Mouse (Mus musculus): ENCODE results near the gene Fam20c. TPM values are rescaled to one million over a fixed set of nuclear protein-coding genes. Genes with fewer than 3 reads are reported as not detected.
A peak's percentile ranks its signal among the peaks of the same experiment; 100 is the strongest.

Fam20c gene
- polyA plus RNA-seq (2015; fragmentation: Nextera tagmentation; extraction: Ambion mirVana) = 50.3 and 51.3 TPM in 2 replicates

DNA sequence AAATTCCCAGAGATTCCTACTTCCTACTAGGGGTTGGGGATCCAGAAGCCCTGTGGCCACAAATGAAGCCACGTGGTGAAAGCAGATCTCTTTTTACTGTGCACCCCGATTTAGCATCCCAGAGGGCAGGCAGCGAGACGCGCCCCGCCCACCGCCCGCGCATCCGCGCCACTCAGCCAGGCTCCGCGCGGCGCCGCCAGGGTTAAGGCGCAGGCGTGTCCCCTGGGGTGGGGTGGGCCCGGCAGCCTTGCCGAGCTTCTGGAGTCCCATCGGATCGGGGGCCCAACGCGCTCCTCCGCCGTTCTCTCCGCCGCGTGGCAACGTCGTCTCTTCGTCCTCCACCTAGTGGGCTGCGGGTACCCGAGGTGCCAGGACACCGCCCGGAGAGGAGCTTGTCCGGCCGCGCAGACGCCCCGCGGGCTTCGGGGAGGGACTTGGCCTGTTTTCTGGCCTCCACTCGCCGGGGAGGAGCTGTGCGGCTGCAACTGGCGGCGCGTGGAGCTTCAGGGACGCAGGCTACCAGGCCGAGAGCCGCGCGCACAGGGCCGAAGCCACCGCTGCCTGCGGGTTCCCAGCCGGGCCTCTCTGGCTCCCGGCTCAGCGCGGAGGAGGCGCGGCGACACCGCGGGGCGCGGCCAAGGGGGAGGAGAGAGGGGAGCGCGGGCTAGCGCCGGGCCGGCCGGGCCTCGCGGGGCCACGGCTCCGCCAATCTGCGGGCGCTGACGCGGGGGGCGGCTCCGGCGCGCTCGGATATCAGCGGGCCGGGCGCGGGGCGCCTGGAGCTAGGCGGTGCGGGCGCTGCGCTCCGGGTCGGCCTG is at the start of gene Fam20c:
Fam20c (plus strand) TSS at position 212 of the 818 bp plus-strand sequence.
- H3K27ac ChIP-seq (replicated peaks) = peak within 1 kb of the TSS; percentile 97
- peaks cover 7% of the 10 kb centered on the region; the same call in 1 of the 2 replicates for H3K27me3 ChIP-seq
- peak within 1 kb of the TSS; percentile 82 for H3K4me3 ChIP-seq
- WGBS = under 1% methylated on average over 91 of the region's 98 CpGs
- peak; percentile 86 for ATAC-seq (ENCODE audit: low read depth)
- H3K4me2 ChIP-seq = peak within 1 kb of the TSS; percentile 82
- peak within 1 kb of the TSS; percentile 95 for H3K9ac ChIP-seq
- H3K36me3 ChIP-seq = peaks cover 18% of the 10 kb centered on the region
- peaks cover 62% of the 10 kb centered on the region for H3K4me1 ChIP-seq (replicated peaks)
- no peaks in the 10 kb centered on the region for H3K9me3 ChIP-seq

GRCm38 (mm10) chr5:138707367-138707766 is 46.9 kb upstream of the Fam20c start:
- Histone ChIP-seq H3K4me1 (replicated peaks) (no peaks in the 10 kb centered on the region), H3K9me3 (0 out of 2 replicates have a peak, but pooled peaks cover 6% of the 10 kb centered on the region), H3K27ac (replicated peaks) (no peak overlapping the region), H3K9ac (no peak overlapping the region), H3K4me2 (no peak overlapping the region), H3K4me3 (no peak overlapping the region), H3K27me3 (no peaks in the 10 kb centered on the region), H3K36me3 (no peaks in the 10 kb centered on the region)
- no peak for ATAC-seq (ENCODE audit: low read depth)

DNA sequence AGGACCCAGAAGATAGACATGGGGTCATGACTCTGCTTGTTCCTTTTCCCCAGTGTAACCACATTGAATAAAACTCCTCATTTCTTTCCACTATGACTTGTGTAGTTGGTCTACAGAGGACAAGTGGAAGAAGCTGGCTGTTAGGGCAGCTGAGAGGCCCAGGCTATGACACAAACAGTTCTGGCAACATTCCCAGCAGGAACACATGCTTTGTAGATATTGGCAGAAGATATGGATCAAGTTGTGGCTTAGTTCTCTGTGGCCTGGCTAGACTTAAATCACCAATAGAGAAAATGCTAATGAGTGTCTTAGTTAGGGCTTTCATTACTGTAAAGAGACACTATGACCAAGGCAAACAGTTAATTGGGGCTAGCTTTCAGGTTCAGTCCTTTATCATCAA is 45.7 kb upstream of the Fam20c start:
- Histone ChIP-seq H3K9ac (no peak overlapping the region), H3K4me1 (replicated peaks) (no peaks in the 10 kb centered on the region), H3K36me3 (no peaks in the 10 kb centered on the region), H3K9me3 (0 out of 2 replicates have a peak, but pooled peaks cover 6% of the 10 kb centered on the region), H3K4me3 (no peak overlapping the region), H3K27me3 (no peaks in the 10 kb centered on the region), H3K27ac (replicated peaks) (no peak overlapping the region), H3K4me2 (no peak overlapping the region)
- no peak for ATAC-seq (ENCODE audit: low read depth)

DNA sequence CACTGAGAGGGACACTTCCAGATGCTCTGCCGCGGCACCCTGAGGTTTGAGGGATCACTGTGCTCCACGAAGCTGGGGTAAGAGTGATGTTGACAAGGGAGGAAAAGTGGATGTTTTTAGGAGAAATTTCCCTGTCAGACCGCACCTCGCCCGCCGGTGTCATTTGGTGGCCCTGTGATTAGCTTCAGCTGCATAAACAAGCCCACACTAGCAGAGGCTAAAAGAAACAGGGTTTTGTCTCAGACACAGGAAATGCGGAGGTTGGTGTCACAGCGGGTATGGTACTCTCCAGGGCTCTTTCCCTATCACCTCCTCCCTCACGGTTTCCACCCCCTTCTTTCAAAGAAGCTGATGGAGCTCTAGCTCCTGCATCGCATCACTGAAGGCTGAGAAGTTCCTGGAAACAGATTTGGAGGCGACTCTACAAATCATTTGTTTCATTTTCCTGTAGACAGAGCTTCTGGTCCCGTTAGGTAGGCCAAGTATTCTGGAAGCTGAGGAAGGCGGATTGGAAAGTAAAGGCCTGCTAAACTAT is 38.7 kb upstream of the Fam20c start:
- 41% methylated on average over 14 of the region's 14 CpGs for WGBS
- Histone ChIP-seq H3K27me3 (no peaks in the 10 kb centered on the region), H3K4me1 (replicated peaks) (peaks cover 7% of the 10 kb centered on the region; the same call in 1 of the 2 replicates), H3K27ac (replicated peaks) (no peak overlapping the region), H3K9ac (no peak overlapping the region), H3K4me2 (no peak overlapping the region), H3K36me3 (no peaks in the 10 kb centered on the region), H3K4me3 (no peak overlapping the region), H3K9me3 (no peaks in the 10 kb centered on the region)
- no peak for ATAC-seq (ENCODE audit: low read depth)

DNA sequence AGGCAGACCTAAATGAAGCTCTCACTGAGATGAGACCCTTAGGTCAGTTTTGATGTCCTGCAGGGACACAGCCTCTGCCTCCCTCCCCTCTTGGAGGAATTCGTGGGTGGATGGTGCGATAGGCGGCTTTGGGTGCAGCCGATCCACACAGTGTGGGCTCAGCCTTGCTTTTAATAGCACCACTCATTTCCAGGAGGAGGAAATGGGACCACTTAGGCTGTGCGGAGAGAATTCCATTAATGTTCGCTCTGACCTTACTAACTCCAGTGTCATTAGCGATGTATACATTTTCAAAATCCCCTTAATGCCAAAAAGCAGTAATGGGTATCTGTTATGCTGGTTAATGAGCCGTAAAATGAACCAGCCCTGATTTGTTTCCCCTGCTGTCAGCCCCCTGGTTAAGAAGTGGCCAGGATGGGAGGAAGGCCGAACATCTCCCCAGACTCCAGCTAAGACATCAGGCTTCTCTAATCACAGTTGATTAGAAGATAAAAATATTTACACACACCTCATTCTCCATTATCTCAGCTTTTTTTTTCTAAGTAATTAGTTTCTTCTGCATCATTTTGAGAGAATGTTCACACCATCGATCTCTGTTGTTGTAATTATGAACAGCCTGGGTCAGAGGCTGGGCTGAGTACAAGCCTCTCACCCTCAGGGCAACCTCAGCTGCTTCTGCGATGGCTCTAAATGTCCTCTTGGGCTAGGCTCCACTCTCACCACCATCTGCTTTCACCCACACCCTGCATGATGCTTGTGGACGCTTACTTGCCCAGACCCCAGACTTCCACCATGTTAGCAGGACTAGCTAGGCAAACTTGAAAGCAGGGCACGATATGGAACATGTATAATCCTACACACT is 33.8 kb upstream of the Fam20c start:
- no peak overlapping the region for H3K9ac ChIP-seq
- H3K4me1 ChIP-seq (replicated peaks) = peaks cover 11% of the 10 kb centered on the region
- H3K4me3 ChIP-seq = no peak overlapping the region
- no peaks in the 10 kb centered on the region for H3K36me3 ChIP-seq
- H3K27ac ChIP-seq (replicated peaks) = peak overlapping the region; percentile 63
- ATAC-seq (ENCODE audit: low read depth) = peak; percentile 78
- WGBS = 40% methylated on average over 13 of the region's 13 CpGs
- H3K27me3 ChIP-seq = no peaks in the 10 kb centered on the region
- H3K4me2 ChIP-seq = no peak overlapping the region
- H3K9me3 ChIP-seq = no peaks in the 10 kb centered on the region

DNA sequence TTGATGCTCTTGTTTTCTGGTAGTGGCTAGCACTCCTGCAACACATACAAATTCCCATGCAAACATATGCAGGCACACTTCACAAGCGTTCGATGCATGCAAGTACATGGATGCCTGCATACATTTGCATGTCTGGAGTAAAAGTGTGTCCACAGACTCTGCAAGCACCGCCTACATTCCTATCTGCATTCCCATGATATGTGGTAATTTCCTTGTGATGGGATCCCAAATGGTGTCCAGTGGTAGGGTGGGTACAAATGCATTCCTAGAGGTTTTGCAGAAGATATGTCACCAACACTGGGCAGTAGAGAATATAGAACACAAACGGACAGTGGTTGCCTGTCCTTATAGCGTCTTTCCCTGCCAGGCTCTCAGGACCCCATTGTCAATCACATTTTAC is 29.9 kb upstream of the Fam20c start:
- H3K4me3 ChIP-seq = no peak overlapping the region
- H3K36me3 ChIP-seq = no peaks in the 10 kb centered on the region
- H3K27me3 ChIP-seq = no peaks in the 10 kb centered on the region
- no peak for ATAC-seq (ENCODE audit: low read depth)
- H3K4me2 ChIP-seq = no peak overlapping the region
- H3K27ac ChIP-seq (replicated peaks) = no peak overlapping the region
- H3K9ac ChIP-seq = no peak overlapping the region
- H3K4me1 ChIP-seq (replicated peaks) = peaks cover 11% of the 10 kb centered on the region
- 87% methylated on average over 5 of the region's 5 CpGs for WGBS
- no peaks in the 10 kb centered on the region for H3K9me3 ChIP-seq

- Histone ChIP-seq H3K27ac (replicated peaks) (no peak overlapping the region), H3K4me1 (replicated peaks) (peaks cover 8% of the 10 kb centered on the region), H3K27me3 (no peaks in the 10 kb centered on the region), H3K9me3 (no peaks in the 10 kb centered on the region), H3K4me2 (no peak overlapping the region), H3K36me3 (no peaks in the 10 kb centered on the region), H3K4me3 (no peak overlapping the region), H3K9ac (no peak overlapping the region)
- 73% methylated on average over 7 of the region's 7 CpGs for WGBS
- no peak for ATAC-seq (ENCODE audit: low read depth)
These were observed 29.2 kb upstream of the Fam20c start for GRCm38 (mm10) chr5:138725151-138725550.

- H3K4me2 ChIP-seq = no peak overlapping the region
- WGBS = 86% methylated on average over 5 of the region's 5 CpGs
- ATAC-seq (ENCODE audit: low read depth) = no peak
- H3K9ac ChIP-seq = no peak overlapping the region
- no peaks in the 10 kb centered on the region for H3K9me3 ChIP-seq
- H3K4me1 ChIP-seq (replicated peaks) = no peaks in the 10 kb centered on the region
- H3K4me3 ChIP-seq = no peak overlapping the region
- H3K36me3 ChIP-seq = no peaks in the 10 kb centered on the region
- H3K27me3 ChIP-seq = no peaks in the 10 kb centered on the region
- H3K27ac ChIP-seq (replicated peaks) = no peak overlapping the region
These were observed 23.5 kb upstream of the Fam20c start for GRCm38 (mm10) chr5:138730863-138731262.

GRCm38 (mm10) chr5:138733317-138733899 is 20.9 kb upstream of the Fam20c start:
- H3K9me3 ChIP-seq = no peaks in the 10 kb centered on the region
- H3K4me2 ChIP-seq = no peak overlapping the region
- 88% methylated on average over 11 of the region's 11 CpGs for WGBS
- no peak overlapping the region for H3K27ac ChIP-seq (replicated peaks)
- no peaks in the 10 kb centered on the region for H3K27me3 ChIP-seq
- H3K9ac ChIP-seq = no peak overlapping the region
- H3K36me3 ChIP-seq = no peaks in the 10 kb centered on the region
- H3K4me1 ChIP-seq (replicated peaks) = no peaks in the 10 kb centered on the region
- no peak overlapping the region for H3K4me3 ChIP-seq
- no peak for ATAC-seq (ENCODE audit: low read depth)

- Histone ChIP-seq H3K9me3 (no peaks in the 10 kb centered on the region), H3K27ac (replicated peaks) (no peak overlapping the region), H3K4me3 (no peak overlapping the region), H3K4me1 (replicated peaks) (no peaks in the 10 kb centered on the region), H3K4me2 (no peak overlapping the region), H3K27me3 (no peaks in the 10 kb centered on the region), H3K36me3 (no peaks in the 10 kb centered on the region), H3K9ac (no peak overlapping the region)
- WGBS = 80% methylated on average over 18 of the region's 18 CpGs
- no peak for ATAC-seq (ENCODE audit: low read depth)
These were observed 20.3 kb upstream of the Fam20c start for GRCm38 (mm10) chr5:138734018-138734417.

DNA sequence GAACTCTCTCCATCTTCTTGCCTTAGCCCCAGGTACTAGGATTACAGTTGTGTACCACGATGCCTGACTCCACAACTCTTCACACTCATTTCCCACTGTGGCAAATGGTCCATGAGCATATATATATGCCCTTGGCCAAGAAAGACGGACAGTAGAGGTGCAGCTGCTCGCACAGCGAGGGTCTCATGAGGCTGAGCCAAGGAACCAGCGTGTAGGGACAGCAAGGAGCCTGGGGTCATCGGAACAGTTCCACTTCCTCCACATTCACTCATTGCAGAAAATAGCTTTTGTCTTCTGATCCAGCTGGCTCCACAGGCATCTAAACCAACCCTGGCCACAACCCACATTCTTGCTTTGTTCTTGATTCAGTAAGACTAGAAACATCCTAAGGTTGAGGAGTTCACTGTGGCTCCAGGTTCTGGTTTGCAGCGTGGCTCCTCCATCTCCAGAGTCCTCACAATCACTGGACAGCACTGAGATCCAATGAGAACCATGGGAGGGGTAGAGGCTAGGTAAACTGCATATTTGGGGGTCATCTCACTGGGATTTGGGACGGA is 19.0 kb upstream of the Fam20c start:
- no peaks in the 10 kb centered on the region for H3K27me3 ChIP-seq
- H3K9me3 ChIP-seq = no peaks in the 10 kb centered on the region
- no peak overlapping the region for H3K9ac ChIP-seq
- 82% methylated on average over 8 of the region's 8 CpGs for WGBS
- no peaks in the 10 kb centered on the region for H3K4me1 ChIP-seq (replicated peaks)
- H3K36me3 ChIP-seq = no peaks in the 10 kb centered on the region
- H3K4me2 ChIP-seq = no peak overlapping the region
- no peak for ATAC-seq (ENCODE audit: low read depth)
- H3K27ac ChIP-seq (replicated peaks) = no peak overlapping the region
- H3K4me3 ChIP-seq = no peak overlapping the region

Measured in neural tube, embryonic 13.5 days (tissue).